Mouse (Mus musculus) frontal cortex, postnatal 10 days (tissue): ENCODE results near the gene Gm17677.

Source experiments
- DNase-seq, 2 experiments: peaks; one replicate each; pipeline ENCODE4 v3.0.0; 2022; ENCODE audit warnings: low spot score in 2 of 2, mixed read lengths in 1 of 2

Gm17677 gene

GRCm38 (mm10) chr9:35740749-35741148 is at the start of gene Gm17677:
Gene Gm17677 (plus strand): TSS chr9:35741049.
- DNase-seq, result no peak

GRCm38 (mm10) chr9:35691924-35692323 is 48.9 kb upstream of the Gm17677 start:
- DNase-seq, result no peak

- no peak for DNase-seq
Measured at GRCm38 (mm10) chr9:35707265-35707664, 33.6 kb upstream of the Gm17677 start.

- DNase-seq, result no peak
Measured at GRCm38 (mm10) chr9:35756843-35757242, 16.0 kb downstream of the Gm17677 start.

GRCm38 (mm10) chr9:35778009-35778408 is 37.2 kb downstream of the Gm17677 start, which contains the start of gene Gm17727:
Gene Gm17727 (minus strand): TSS chr9:35778109.
- DNase-seq, result no peak

- DNase-seq, result no peak
Measured at GRCm38 (mm10) chr9:35790001-35790400, 49.2 kb downstream of the Gm17677 start, which contains the start of the genes Gm27235 and D730048I06Rik. Gene Gm27235 (minus strand): TSS chr9:35790101. Gene D730048I06Rik (minus strand): TSS chr9:35790112.
